9 mouse cellular contexts compared by ENCODE assay signal in the genomic region with DNA sequence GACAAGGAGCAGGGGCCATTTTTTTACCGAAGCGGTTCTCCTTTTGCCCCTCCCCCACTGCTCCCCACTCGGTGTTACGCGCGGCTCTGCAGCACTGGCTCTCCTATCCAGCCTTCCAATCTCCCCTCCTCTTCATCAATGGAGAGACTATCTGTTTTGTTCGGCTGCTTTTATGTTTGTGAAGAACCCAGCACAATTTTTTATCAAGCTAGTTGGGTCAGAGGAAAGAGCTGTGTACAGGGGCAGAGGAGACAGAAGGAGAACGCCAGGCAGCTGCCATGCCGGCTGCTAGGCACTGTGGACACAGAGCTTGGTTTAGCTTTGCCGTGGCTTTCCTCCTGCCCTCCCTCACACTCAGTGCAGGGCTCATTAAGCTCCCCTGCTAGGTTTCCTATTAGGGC.
DNase-seq lines count a peak whose midpoint lies in the region; ATAC-seq lines count a peak whose summit lies in the region.
"Had no signal": no experiment of that assay in that cellular context is flagged by ENCODE, and none has a peak within 500 bp of the region (broad histone marks: within the 10 kb centered on the region; RNA-seq: fewer than 3 reads in every experiment).

No protein-coding gene starts in this region.

- H3K4me1 ChIP-seq in forebrain, embryonic 12.5 days: peaks cover 79% of the 10 kb centered on the region
- peaks cover 74% of the 10 kb centered on the region for H3K4me1 ChIP-seq in midbrain, embryonic 12.5 days

- no peaks in the 10 kb centered on the region for H3K27me3 ChIP-seq in forebrain, embryonic 12.5 days
- H3K27me3 ChIP-seq in midbrain, embryonic 12.5 days: no peaks in the 10 kb centered on the region
- H3K27me3 ChIP-seq: CH12.LX had no signal

- peak; percentile 81 for ATAC-seq in forebrain, embryonic 12.5 days (ENCODE audit: low FRiP score)
- ATAC-seq in midbrain, embryonic 12.5 days (ENCODE audit: low FRiP score, low read depth): peak; percentile 67

- H3K36me3 ChIP-seq in forebrain, embryonic 12.5 days (replicated peaks): no peaks in the 10 kb centered on the region
- no peaks in the 10 kb centered on the region for H3K36me3 ChIP-seq in midbrain, embryonic 12.5 days

- H3K9ac ChIP-seq in forebrain, embryonic 12.5 days: peak overlapping the region; percentile 57
- peak overlapping the region; percentile 59 for H3K9ac ChIP-seq in midbrain, embryonic 12.5 days (replicated peaks)

- no peaks in the 10 kb centered on the region for H3K9me3 ChIP-seq in forebrain, embryonic 12.5 days
- H3K9me3 ChIP-seq in midbrain, embryonic 12.5 days: no peaks in the 10 kb centered on the region

- peak overlapping the region; percentile 32 for H3K4me3 ChIP-seq in forebrain, embryonic 12.5 days (replicated peaks)
- peak overlapping the region; percentile 30 for H3K4me3 ChIP-seq in midbrain, embryonic 12.5 days

- intact Hi-C loops in gastrocnemius, postnatal 14 days (cut with DNase I; ENCODE audit: low total_unique reads): no loop called here
- intact Hi-C loops in gastrocnemius, postnatal 36 days (cut with DNase I): no loop called here

- peak overlapping the region; percentile 99 for H3K27ac ChIP-seq in forebrain, embryonic 12.5 days
- peak overlapping the region; percentile 98 for H3K27ac ChIP-seq in midbrain, embryonic 12.5 days (replicated peaks)

- WGBS in forebrain, embryonic 12.5 days: under 1% methylated on average over 10 of the region's 10 CpGs
- 1% methylated on average over 10 of the region's 10 CpGs for WGBS in midbrain, embryonic 12.5 days

- H3K4me2 ChIP-seq in forebrain, embryonic 12.5 days: peak overlapping the region; percentile 56
- peak overlapping the region; percentile 54 for H3K4me2 ChIP-seq in midbrain, embryonic 12.5 days (replicated peaks)

- DNase-seq in gastrocnemius, postnatal 14 days: peak; percentile 9
- DNase-seq in gastrocnemius, postnatal 36 days: no peak
- DNase-seq in R1 (ENCODE audit: low read depth, low spot score): peak; percentile 20
- DNase-seq in layer of hippocampus, postnatal 14 days (ENCODE audit: low spot score in 2 of 2): peak; percentile 52 to 63
- no peak for DNase-seq in B cell, adult 2 months
- DNase-seq in gastrocnemius, adult 8-10 months (ENCODE audit: low spot score in 2 of 2): no peak

Comparison
In these comparisons a context has a peak if more than half of its experiments do, and no peak if none do; other contexts are left out.
1. DNase-seq: peak in gastrocnemius, postnatal 14 days (single experiment), R1 (single experiment) and layer of hippocampus, postnatal 14 days (2 of 2); none in gastrocnemius, postnatal 36 days (0 of 2), B cell, adult 2 months (0 of 2) and gastrocnemius, adult 8-10 months (0 of 2).